Mouse (Mus musculus) liver, embryonic 12.5 days (tissue): ENCODE data around the gene Esp15. TPM values are rescaled to one million over a fixed set of nuclear protein-coding genes. Genes with fewer than 3 reads are reported as not detected.
"Not testable (repeated sequence)": the region's sequence is repeated elsewhere in the genome, so short reads cannot be mapped to it uniquely, and the experiment has no call there.

Source experiments
- ATAC-seq: fragments of 200-750 bp; cut with Nextera tagmentation; 2 replicates; pipeline ENCODE4 v1.8.0; 2017; ENCODE audit warnings: moderate number of reproducible peaks, mild to moderate bottlenecking, moderate library complexity
- H3K27ac ChIP-seq: fragments of 300-500 bp; sonication (generic); 2 replicates; pipeline ENCODE4 v1.5.1; 2016; ENCODE audit warnings: mild to moderate bottlenecking
- H3K27me3 ChIP-seq: fragments of 300-500 bp; sonication (generic); replicated peaks from 2 replicates; pipeline ENCODE4 v1.6.1; 2016; ENCODE audit warnings: mild to moderate bottlenecking, moderate library complexity
- H3K36me3 ChIP-seq: fragments of 300-500 bp; sonication (generic); 2 replicates; pipeline ENCODE4 v1.6.1; 2016; ENCODE audit warnings: mild to moderate bottlenecking, moderate library complexity
- H3K4me1 ChIP-seq: fragments of 300-500 bp; sonication (generic); 2 replicates; pipeline ENCODE4 v1.6.1; 2016
- H3K4me2 ChIP-seq: fragments of 300-500 bp; sonication (generic); 2 replicates; pipeline ENCODE4 v1.6.1; 2016; ENCODE audit warnings: mild to moderate bottlenecking, moderate library complexity
- H3K4me3 ChIP-seq: fragments of 300-500 bp; sonication (generic); 2 replicates; pipeline ENCODE4 v1.5.1; 2016; ENCODE audit warnings: mild to moderate bottlenecking, moderate library complexity
- H3K9ac ChIP-seq: fragments of 300-500 bp; sonication (generic); 2 replicates; pipeline ENCODE4 v1.6.1; 2016; ENCODE audit warnings: mild to moderate bottlenecking, moderate library complexity
- H3K9me3 ChIP-seq: fragments of 300-500 bp; sonication (generic); replicated peaks from 2 replicates; pipeline ENCODE4 v1.6.1; 2016; ENCODE audit warnings: mild to moderate bottlenecking, moderate library complexity
- WGBS: fragments of 180-500 bp; shearing (Covaris S2); methylation state at CpG from one replicate; pipeline ENCODE4 v1.1.7; 2016; ENCODE audit not compliant: insufficient replicate concordance; 5-methylcytosine and 5-hydroxymethylcytosine counted together
- polyA plus RNA-seq: library from polyadenylated mRNA; unstranded; fragments of >200 nt; fragmentation: Nextera tagmentation; extraction: Ambion mirVana; gene quantifications from 2 replicates; pipeline ENCODE4 v1.2.1, GENCODE M21; 2016

Esp15 gene
- not detected in 2 replicates for polyA plus RNA-seq

- not testable (repeated sequence) for H3K36me3 ChIP-seq, H3K9me3 ChIP-seq, ATAC-seq, H3K4me1 ChIP-seq, H3K4me3 ChIP-seq, H3K27ac ChIP-seq, H3K9ac ChIP-seq, H3K27me3 ChIP-seq, H3K4me2 ChIP-seq
- 48% methylated on average over 6 of the region's 6 CpGs for WGBS
Measured at GRCm38 (mm10) chr17:39640654-39641053, at the start of gene Esp15. Esp15 (plus strand) TSS chr17:39640954.

GRCm38 (mm10) chr17:39591550-39591949 is 49.2 kb upstream of the Esp15 start:
- H3K4me3 ChIP-seq = no peak overlapping the region
- WGBS = 32% methylated on average over 1 of the region's 1 CpGs
- H3K27me3 ChIP-seq = no peaks in the 10 kb centered on the region
- ATAC-seq = no peak
- no peaks in the 10 kb centered on the region for H3K4me1 ChIP-seq
- H3K9me3 ChIP-seq = no peaks in the 10 kb centered on the region
- H3K36me3 ChIP-seq = no peaks in the 10 kb centered on the region
- H3K4me2 ChIP-seq = no peak overlapping the region
- H3K9ac ChIP-seq = no peak overlapping the region
- no peak overlapping the region for H3K27ac ChIP-seq

Other genes starting within 250 kb of the Esp15 start
- not detected in 2 replicates for gene Esp18, start 234.6 kb upstream of the Esp15 start, polyA plus RNA-seq
- not detected in 2 replicates for gene Esp16, start 104.8 kb upstream of the Esp15 start, polyA plus RNA-seq